Mouse (Mus musculus) yolk sac, embryonic 10.5 days (tissue): Measurements from ENCODE around the gene D130043K22Rik.
A peak's percentile ranks its signal among the peaks of the same experiment; 100 is the strongest.
"Not testable (repeated sequence)": the region's sequence is repeated elsewhere in the genome, so short reads cannot be mapped to it uniquely, and the experiment has no call there.

Source experiments
- DNase-seq: peaks from one replicate; pipeline ENCODE4 v3.0.0-alpha.2; 2017; ENCODE audit warnings: low spot score

The D130043K22Rik gene

GRCm38 (mm10) chr13:24831353-24832130, 13.4 kb upstream of the D130043K22Rik start, which contains the start of the genes Acot13 and Tdp2:
Gene Acot13, minus strand, starts transcription at chr13:24831540.
Gene Tdp2, plus strand, starts transcription at chr13:24831679.
- peak; percentile 99 for DNase-seq

GRCm38 (mm10) chr13:24832131-24832810, 12.7 kb upstream of the D130043K22Rik start:
- DNase-seq = no peak

GRCm38 (mm10) chr13:24832811-24833155, 12.2 kb upstream of the D130043K22Rik start:
- no peak for DNase-seq

GRCm38 (mm10) chr13:24837765-24838164, 7.2 kb upstream of the D130043K22Rik start:
- not testable (repeated sequence) for DNase-seq

GRCm38 (mm10) chr13:24839831-24840230, 5.1 kb upstream of the D130043K22Rik start:
- DNase-seq = no peak

- no peak for DNase-seq
These were observed 3.2 kb upstream of the D130043K22Rik start for GRCm38 (mm10) chr13:24841702-24842101.

- DNase-seq = no peak
These were observed 4.4 kb downstream of the D130043K22Rik start for GRCm38 (mm10) chr13:24849318-24849717.

GRCm38 (mm10) chr13:24851989-24852388, 7.1 kb downstream of the D130043K22Rik start:
- DNase-seq = peak; percentile 30

- DNase-seq = no peak
These were observed 7.6 kb downstream of the D130043K22Rik start for GRCm38 (mm10) chr13:24852570-24852969.

GRCm38 (mm10) chr13:24859115-24859514, 14.2 kb downstream of the D130043K22Rik start:
- DNase-seq = no peak

GRCm38 (mm10) chr13:24861084-24861483, 16.1 kb downstream of the D130043K22Rik start:
- DNase-seq = no peak

GRCm38 (mm10) chr13:24862021-24862420, 17.1 kb downstream of the D130043K22Rik start:
- no peak for DNase-seq

GRCm38 (mm10) chr13:24862520-24862919, 17.6 kb downstream of the D130043K22Rik start:
- DNase-seq = no peak

- no peak for DNase-seq
These were observed 21.8 kb downstream of the D130043K22Rik start for GRCm38 (mm10) chr13:24866430-24867402.

- DNase-seq = no peak
These were observed 22.9 kb downstream of the D130043K22Rik start for GRCm38 (mm10) chr13:24867789-24868188.

GRCm38 (mm10) chr13:24868233-24868632, 23.3 kb downstream of the D130043K22Rik start:
- no peak for DNase-seq

- peak; percentile 86 for DNase-seq
These were observed 34.6 kb downstream of the D130043K22Rik start for GRCm38 (mm10) chr13:24879359-24880040.

- peak; percentile 70 for DNase-seq
These were observed 35.3 kb downstream of the D130043K22Rik start for GRCm38 (mm10) chr13:24880208-24880607.

- DNase-seq = peak; percentile 63
These were observed 35.8 kb downstream of the D130043K22Rik start for GRCm38 (mm10) chr13:24880704-24881103.

- no peak for DNase-seq
These were observed 37.5 kb downstream of the D130043K22Rik start for GRCm38 (mm10) chr13:24882411-24882810.

GRCm38 (mm10) chr13:24889554-24889953, 44.6 kb downstream of the D130043K22Rik start:
- DNase-seq = no peak
